Mouse (Mus musculus): Measurements from ENCODE around the gene Gm3015. TPM values are rescaled to one million over a fixed set of nuclear protein-coding genes. Genes with fewer than 3 reads are reported as not detected.

The Gm3015 gene
- total RNA-seq (2023) = not detected

DNA sequence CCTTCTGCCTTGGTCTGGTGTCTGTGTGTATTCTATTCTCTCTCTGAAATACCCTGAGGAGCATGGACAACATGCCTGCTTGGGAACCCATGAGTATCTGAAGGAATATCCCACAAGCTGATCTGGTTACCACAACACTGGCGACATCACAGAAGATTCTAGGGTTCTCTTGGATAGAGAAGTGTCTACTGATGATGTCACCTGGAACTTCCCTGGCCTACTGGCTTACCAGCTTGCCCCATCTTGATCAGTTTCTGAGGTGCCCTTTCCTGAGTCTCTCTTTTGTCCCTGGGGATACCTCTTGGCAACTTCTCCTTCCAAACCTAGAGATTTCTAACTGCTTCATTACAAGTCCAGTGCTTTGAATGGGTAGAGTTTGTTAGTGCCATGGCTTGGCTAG, at the start of gene Gm3015:
TSS of gene Gm3015 (minus strand) at position 101 of the 400 bp plus-strand sequence.

DNA sequence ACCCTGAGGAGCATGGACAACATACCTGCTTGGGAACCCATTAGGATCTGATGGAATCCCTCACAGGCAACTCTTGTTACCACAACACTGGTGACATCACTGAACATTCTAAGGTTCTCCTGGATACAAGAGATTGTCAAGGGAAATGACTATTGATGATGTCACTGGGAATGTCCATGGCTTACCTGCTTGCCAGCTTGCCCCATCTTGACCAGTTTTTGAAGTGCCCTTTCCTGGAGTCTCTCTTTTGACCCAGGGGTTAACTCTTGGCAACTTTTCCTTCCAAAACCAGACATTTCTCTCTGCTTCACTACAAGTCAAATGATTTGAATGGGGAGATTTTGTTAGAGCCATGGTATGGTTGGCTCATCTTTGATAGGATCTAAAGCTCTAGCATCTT, 29.3 kb upstream of the Gm3015 start, which contains the start of gene Gm10377:
TSS of gene Gm10377 (minus strand) at position 101 of the 400 bp plus-strand sequence.

Other genes with a start within 250 kb of the Gm3015 start
- not detected for gene Gm8024, start 244.5 kb downstream of the Gm3015 start, total RNA-seq (2023)
- gene Gm17124, start 168.9 kb downstream of the Gm3015 start, total RNA-seq (2023) = not detected
- not detected for gene Gm3633, start 126.9 kb downstream of the Gm3015 start, total RNA-seq (2023)
- gene Gm10378, start 112.9 kb downstream of the Gm3015 start, total RNA-seq (2023) = not detected
- gene Gm10377, start 29.2 kb upstream of the Gm3015 start, total RNA-seq (2023) = not detected
- not detected for gene Gm21977, start 84.7 kb upstream of the Gm3015 start, total RNA-seq (2023)
- gene Gm8082, start 224.8 kb upstream of the Gm3015 start, total RNA-seq (2023) = not detected
- gene Gm10376, start 246.8 kb upstream of the Gm3015 start, total RNA-seq (2023) = not detected

All from T-cell, adult 66 days (primary cell).